Mouse (Mus musculus) liver, postnatal 0 days (tissue): ENCODE results near the gene Micu2. TPM values are rescaled to one million over a fixed set of nuclear protein-coding genes. Genes with fewer than 3 reads are reported as not detected.

Experiments used
- ATAC-seq: fragments of 200-750 bp; cut with Nextera tagmentation; 2 replicates; pipeline ENCODE4 v1.8.0; 2017; ENCODE audit warnings: mild to moderate bottlenecking, moderate library complexity
- DNase-seq: peaks from one replicate; pipeline ENCODE4 v3.0.0-alpha.2; 2016
- H3K27ac ChIP-seq: fragments of 300-500 bp; sonication (generic); 2 replicates; pipeline ENCODE4 v1.5.1; 2014; ENCODE audit warnings: antibody characterized with exemption, moderate library complexity, mild to moderate bottlenecking, low read depth
- H3K27me3 ChIP-seq: fragments of 300-500 bp; sonication (generic); 2 replicates; pipeline ENCODE4 v1.6.1; 2014; ENCODE audit warnings: low read length, control low read depth, mixed read lengths; ENCODE audit not compliant: insufficient read depth
- H3K36me3 ChIP-seq: fragments of 300-500 bp; sonication (generic); replicated peaks from 2 replicates; pipeline ENCODE4 v1.6.1; 2014; ENCODE audit warnings: mild to moderate bottlenecking, control low read depth, low read length, moderate library complexity, mixed read lengths; ENCODE audit not compliant: insufficient read depth
- H3K4me1 ChIP-seq: fragments of 300-500 bp; sonication (generic); 2 replicates; pipeline ENCODE4 v1.6.1; 2014; ENCODE audit warnings: antibody characterized with exemption, mild to moderate bottlenecking, control low read depth; ENCODE audit not compliant: insufficient read depth
- H3K4me2 ChIP-seq: fragments of 300-500 bp; sonication (generic); 2 replicates; pipeline ENCODE4 v1.6.1; 2014; ENCODE audit warnings: low read depth, mild to moderate bottlenecking, low read length, moderate library complexity, mixed read lengths
- H3K4me3 ChIP-seq: fragments of 300-500 bp; sonication (generic); 2 replicates; pipeline ENCODE4 v1.5.1; 2014; ENCODE audit warnings: low read depth, low read length
- H3K9ac ChIP-seq: fragments of 300-500 bp; sonication (generic); replicated peaks from 2 replicates; pipeline ENCODE4 v1.6.1; 2014; ENCODE audit warnings: mild to moderate bottlenecking, moderate library complexity
- H3K9me3 ChIP-seq: fragments of 300-500 bp; sonication (generic); 2 replicates; pipeline ENCODE4 v1.6.1; 2016; ENCODE audit warnings: mild to moderate bottlenecking, control low read depth, low read length, mixed read lengths
- CTCF ChIP-seq: sonication (generic); IDR thresholded peaks from 2 replicates; pipeline ENCODE4 v1.5.1; 2016; ENCODE audit warnings: antibody characterized with exemption, low read depth
- EP300 ChIP-seq: IDR thresholded peaks from 2 replicates; pipeline ENCODE4 v1.6.1; 2016; ENCODE audit warnings: antibody characterized with exemption, low read depth, mild to moderate bottlenecking
- WGBS: fragments of 180-500 bp; shearing (Covaris S2); extraction: QIAGEN DNeasy Blood & Tissue Kit; methylation state at CpG from one replicate; pipeline ENCODE4 v1.1.7; 2014; ENCODE audit not compliant: insufficient replicate concordance; 5-methylcytosine and 5-hydroxymethylcytosine counted together
- polyA plus RNA-seq: library from polyadenylated mRNA; unstranded; fragments of >200 nt; fragmentation: Nextera tagmentation; extraction: Ambion mirVana; gene quantifications from 2 replicates; pipeline ENCODE4 v1.2.1, GENCODE M21; 2015

Gene Micu2
- polyA plus RNA-seq, 1 experiment from 2014 or later, result 37.2 TPM

- ATAC-seq (peak; percentile 59; the same call in 1 of the 2 replicates), DNase-seq (peak; percentile 32)
- H3K27me3 ChIP-seq, result no peaks in the 10 kb centered on the region
- no peaks in the 10 kb centered on the region for H3K9me3 ChIP-seq
- peaks cover 10% of the 10 kb centered on the region for H3K4me1 ChIP-seq
- no peak overlapping the region for H3K4me2 ChIP-seq
- TF ChIP-seq CTCF, result peak; percentile 38; the same call in 1 of the 2 replicates
- no peak for TF ChIP-seq EP300
- no peak overlapping the region; the same call in 1 of the 2 replicates for H3K27ac ChIP-seq
- no peaks in the 10 kb centered on the region for H3K36me3 ChIP-seq
- WGBS, result 55% methylated on average over 4 of the region's 4 CpGs
- no peak overlapping the region for H3K4me3 ChIP-seq
- H3K9ac ChIP-seq, result no peak overlapping the region
Measured at GRCm38 (mm10) chr14:57881793-57882192, 117.3 kb downstream of the Micu2 start.

DNA sequence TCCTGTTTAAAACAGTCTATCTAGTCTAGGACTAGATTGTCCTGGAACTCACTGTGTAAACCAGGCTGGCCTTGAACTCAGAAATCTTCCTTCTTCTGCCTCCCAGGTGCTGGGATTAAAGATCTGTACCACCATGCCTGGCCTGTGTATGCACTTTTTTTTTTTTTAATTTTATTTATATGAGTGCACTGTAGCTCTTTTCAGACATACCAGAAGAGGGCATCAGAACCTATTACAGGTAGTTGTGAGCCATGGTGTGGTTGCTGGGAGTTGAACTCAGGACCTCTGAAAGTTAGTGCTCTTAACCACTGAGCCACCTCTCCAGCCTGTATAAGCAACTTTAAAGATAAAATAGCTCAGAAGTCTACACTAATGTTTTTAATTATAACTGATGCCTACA lies 118.0 kb downstream of the Micu2 start:
- ATAC-seq (no peak), DNase-seq (no peak)
- Histone ChIP-seq H3K9me3 (no peaks in the 10 kb centered on the region), H3K36me3 (no peaks in the 10 kb centered on the region), H3K27ac (no peak overlapping the region), H3K9ac (no peak overlapping the region), H3K27me3 (no peaks in the 10 kb centered on the region), H3K4me3 (no peak overlapping the region), H3K4me2 (no peak overlapping the region), H3K4me1 (peaks cover 9% of the 10 kb centered on the region)
- no peak for TF ChIP-seq EP300
- TF ChIP-seq CTCF, result 0 out of 2 replicates have a peak, but pooled peaks have one; percentile 13

DNA sequence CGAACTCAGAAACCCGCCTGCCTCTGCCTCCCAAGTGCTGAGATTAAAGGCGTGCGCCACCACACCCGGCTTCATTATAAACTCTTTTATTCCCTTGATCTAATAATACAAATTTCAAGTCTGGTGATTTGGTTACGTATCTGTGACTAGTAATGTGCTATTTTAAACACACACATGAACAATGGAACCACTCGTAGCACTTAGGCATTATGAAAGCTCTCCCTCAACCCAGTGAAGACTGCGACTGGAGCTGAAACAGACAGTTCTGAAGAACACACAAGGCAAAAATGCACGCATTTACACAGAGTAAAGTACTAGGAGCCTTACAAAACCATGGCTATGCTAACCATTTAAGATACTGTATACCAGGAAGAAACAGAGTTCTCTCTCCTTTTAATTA lies 121.1 kb downstream of the Micu2 start:
- peaks cover 7% of the 10 kb centered on the region for H3K36me3 ChIP-seq
- H3K9ac ChIP-seq, result no peak overlapping the region
- ATAC-seq, result no peak
- H3K9me3 ChIP-seq, result no peaks in the 10 kb centered on the region
- H3K27me3 ChIP-seq, result no peaks in the 10 kb centered on the region
- 90% methylated on average over 9 of the region's 9 CpGs for WGBS
- no peak overlapping the region for H3K4me3 ChIP-seq
- DNase-seq, result no peak
- H3K4me2 ChIP-seq, result no peak overlapping the region
- H3K27ac ChIP-seq, result no peak overlapping the region
- TF ChIP-seq CTCF, result no peak
- TF ChIP-seq EP300, result no peak
- peaks cover 9% of the 10 kb centered on the region for H3K4me1 ChIP-seq

- DNase-seq, result no peak
- H3K36me3 ChIP-seq, result peaks cover 10% of the 10 kb centered on the region; the same call in 1 of the 2 replicates
- no peak overlapping the region for H3K27ac ChIP-seq
- no peak overlapping the region for H3K4me2 ChIP-seq
- TF ChIP-seq EP300, result no peak
- TF ChIP-seq CTCF, result no peak
- no peak overlapping the region for H3K9ac ChIP-seq
- no peaks in the 10 kb centered on the region for H3K27me3 ChIP-seq
- WGBS, result 84% methylated on average over 3 of the region's 3 CpGs
- no peak overlapping the region for H3K4me3 ChIP-seq
- no peaks in the 10 kb centered on the region for H3K4me1 ChIP-seq
- H3K9me3 ChIP-seq, result no peaks in the 10 kb centered on the region
- ATAC-seq, result no peak
Measured at GRCm38 (mm10) chr14:57866676-57867276, 132.3 kb downstream of the Micu2 start.

Other genes with a start within 250 kb of the Micu2 start
- 4.7 and 4.9 TPM in 2 replicates for gene Lats2, start 240.9 kb downstream of the Micu2 start, polyA plus RNA-seq
- 11.1 and 12.2 TPM in 2 replicates for gene Sap18, start 201.1 kb downstream of the Micu2 start, polyA plus RNA-seq
- gene Ska3, start 173.1 kb downstream of the Micu2 start, polyA plus RNA-seq, result 5.5 and 7.0 TPM in 2 replicates
- 160 and 163 TPM in 2 replicates for gene Mrpl57, start 173.0 kb downstream of the Micu2 start, polyA plus RNA-seq
- 10.0 and 12.9 TPM in 2 replicates for gene Zdhhc20, start 109.0 kb downstream of the Micu2 start, polyA plus RNA-seq
- 0.19 and 0.20 TPM in 2 replicates for gene Fgf9, start 71.3 kb upstream of the Micu2 start, polyA plus RNA-seq